Mouse (Mus musculus): ENCODE data around the gene Nrxn2.

Nrxn2 gene

DNA sequence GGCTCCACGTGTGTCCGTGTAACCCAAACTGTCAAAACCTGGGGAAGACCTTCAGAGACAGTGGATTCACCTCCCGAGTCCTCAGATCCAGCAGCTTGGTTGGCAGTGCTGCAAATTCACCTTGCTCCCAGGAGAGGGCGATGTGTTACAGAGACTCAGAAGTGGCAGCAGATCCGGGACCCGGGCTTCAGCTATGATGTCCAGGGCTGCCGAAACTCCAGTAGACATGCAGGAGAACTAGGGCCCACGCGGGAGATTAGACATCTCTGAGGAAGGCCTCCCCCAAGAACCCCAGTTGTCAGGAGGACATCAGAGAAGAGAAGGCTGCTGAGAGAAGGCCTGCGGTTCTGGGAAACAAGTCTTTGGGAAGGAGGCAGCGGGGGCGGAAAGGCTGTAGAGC is 73.6 kb downstream of the Nrxn2 start:
- DNase-seq (ENCODE audit: extremely low spot score, low read depth, low spot score), result no peak

GRCm38 (mm10) chr19:6493219-6493618 is 74.7 kb downstream of the Nrxn2 start:
- no peak for DNase-seq (ENCODE audit: extremely low spot score, low read depth, low spot score)

- DNase-seq (ENCODE audit: extremely low spot score, low read depth, low spot score), result no peak
Measured at GRCm38 (mm10) chr19:6494032-6494431, 75.5 kb downstream of the Nrxn2 start.

- DNase-seq (ENCODE audit: extremely low spot score, low read depth, low spot score), result no peak
Measured at GRCm38 (mm10) chr19:6494504-6495170, 76.1 kb downstream of the Nrxn2 start.

DNA sequence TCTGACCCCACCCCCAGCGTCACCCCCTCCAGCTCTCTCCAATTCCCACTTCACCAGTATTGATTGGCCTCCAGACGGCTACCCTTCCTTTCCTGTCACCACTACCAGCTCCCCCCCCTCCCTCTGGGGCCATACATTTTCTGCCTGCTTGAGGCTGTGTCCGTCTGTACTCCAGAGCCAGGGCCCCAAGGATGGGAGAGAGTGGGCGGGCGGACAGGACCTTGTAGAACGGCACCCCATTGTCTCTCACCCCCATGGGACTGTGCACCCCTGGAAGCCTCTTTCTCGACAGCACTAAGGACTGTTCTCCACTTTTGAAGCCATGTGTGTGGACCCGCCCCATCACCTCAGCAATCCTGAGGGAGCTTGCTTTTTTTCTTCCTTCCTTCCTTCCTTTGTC is 77.2 kb downstream of the Nrxn2 start:
- DNase-seq (ENCODE audit: extremely low spot score, low read depth, low spot score), result no peak

DNA sequence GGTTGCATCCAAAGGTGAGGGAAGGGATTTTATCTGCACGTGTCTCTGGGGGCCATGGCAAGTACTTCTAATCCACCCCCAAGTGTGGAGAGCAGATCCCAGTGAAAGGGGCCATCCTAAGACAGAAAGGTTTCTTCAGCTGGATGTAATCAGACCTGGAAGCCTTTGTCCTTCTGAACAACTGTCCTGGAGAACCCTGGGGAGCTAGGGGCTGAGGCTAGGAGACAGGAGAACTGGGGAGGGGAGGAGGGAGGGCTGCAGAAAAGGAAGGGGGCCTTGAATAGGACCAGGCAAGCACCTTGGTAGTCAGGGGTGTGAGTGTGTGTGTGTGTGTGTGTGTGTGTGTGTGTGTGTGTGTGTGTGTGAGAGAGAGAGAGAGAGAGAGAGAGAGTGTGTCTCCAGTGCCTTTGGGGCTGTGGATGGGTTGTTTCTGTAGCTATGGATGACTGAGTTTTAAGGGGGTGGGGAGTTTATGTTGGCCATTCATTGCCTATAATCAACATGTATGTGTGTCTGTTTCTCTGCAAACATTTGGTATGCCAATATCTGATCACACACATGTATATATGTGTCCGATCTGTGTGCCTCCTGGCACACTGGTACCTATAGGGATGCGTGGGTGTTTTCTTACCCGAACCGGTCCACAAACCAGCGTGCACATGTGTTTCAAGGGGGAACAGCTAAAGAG is 78.1 kb downstream of the Nrxn2 start:
- DNase-seq (ENCODE audit: extremely low spot score, low read depth, low spot score), result no peak

- DNase-seq (ENCODE audit: extremely low spot score, low read depth, low spot score), result no peak
Measured at GRCm38 (mm10) chr19:6497150-6497801, 78.7 kb downstream of the Nrxn2 start.

DNA sequence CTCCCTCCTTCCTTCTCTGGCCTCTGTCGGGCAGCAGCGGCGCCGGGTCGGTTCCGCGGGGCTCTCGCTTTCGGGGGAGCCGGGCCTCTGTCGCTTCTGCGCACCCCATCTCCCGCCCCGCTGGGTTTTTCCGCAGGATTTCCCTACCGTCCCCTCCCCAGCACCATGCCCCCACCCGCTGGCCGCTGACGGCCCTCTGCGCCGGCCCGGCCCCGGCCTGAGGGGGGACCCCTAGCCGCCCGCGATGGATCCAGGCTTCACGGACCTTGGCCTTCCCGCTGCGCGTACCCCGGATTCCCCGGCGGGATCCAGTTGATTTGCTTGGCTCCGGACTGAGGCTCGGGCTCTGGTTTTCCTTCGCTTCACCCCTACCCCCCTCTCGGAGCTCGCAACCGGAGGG is 79.3 kb downstream of the Nrxn2 start:
- no peak for DNase-seq (ENCODE audit: extremely low spot score, low read depth, low spot score)

GRCm38 (mm10) chr19:6498350-6499131 is 80.0 kb downstream of the Nrxn2 start:
- DNase-seq (ENCODE audit: extremely low spot score, low read depth, low spot score), result no peak

DNA sequence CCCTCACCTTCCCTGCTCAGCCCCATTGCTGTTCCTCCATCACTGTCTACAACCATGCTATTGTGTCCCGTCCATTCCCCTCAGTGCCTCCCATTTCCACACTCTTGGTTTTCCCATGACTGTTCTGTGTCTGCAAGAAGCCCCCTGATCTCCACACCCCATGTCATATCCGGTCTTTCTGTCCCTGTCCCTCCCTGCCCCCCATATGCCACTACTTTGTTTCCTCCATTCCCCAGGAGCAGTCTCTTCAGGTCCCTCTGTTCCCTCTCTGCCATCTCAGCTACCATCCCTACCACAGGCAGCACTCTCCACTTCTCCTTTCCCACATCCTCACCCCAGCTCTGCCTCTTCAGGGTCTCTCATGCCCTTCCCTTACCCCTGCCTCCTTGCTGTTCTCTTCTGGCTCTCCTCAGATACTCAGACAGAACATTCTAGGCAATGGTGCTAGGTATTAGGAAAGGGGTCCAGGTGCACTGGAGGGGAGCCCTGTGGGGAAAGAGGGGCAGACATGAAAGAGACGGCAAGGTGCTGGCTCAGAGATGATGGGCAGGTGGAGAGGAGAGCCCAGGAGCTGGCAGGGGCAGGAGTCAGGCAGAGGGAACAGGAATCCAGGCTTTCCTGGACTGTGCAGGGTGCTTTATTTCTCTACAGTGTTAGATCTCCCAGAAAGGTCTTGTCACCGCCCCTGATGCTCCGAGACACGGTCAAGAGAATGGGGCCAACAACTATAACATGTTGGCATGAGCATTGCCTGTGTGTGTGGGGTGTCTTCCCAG is 81.5 kb downstream of the Nrxn2 start:
- DNase-seq (ENCODE audit: extremely low spot score, low read depth, low spot score), result no peak

- no peak for DNase-seq (ENCODE audit: extremely low spot score, low read depth, low spot score)
Measured at GRCm38 (mm10) chr19:6500636-6501025, 82.1 kb downstream of the Nrxn2 start.

DNA sequence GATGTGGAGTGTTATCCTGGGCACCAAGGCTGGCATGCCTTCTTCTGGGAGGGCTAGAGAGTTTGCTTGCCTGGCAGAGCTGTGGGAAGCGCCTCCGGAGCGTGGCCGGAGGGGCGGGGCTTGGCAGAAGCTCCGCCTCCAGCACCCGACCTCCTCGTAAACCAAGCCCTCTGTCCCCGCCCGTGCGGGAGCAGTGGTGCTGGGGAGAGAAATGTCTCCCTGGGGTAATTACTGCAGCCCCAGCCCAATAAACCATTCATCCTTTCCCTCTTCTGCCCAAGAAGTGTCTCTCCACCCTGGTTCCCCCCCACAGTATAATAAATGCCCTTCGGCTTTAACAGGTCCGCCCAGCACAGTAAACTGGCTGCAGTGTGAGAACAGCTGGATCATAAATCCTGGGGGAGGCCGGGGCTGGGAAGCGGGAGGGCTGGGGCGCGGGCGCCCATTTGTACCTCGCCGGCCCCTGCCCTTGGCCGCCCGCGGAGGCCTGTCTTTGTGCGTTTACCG is 83.6 kb downstream of the Nrxn2 start:
- no peak for DNase-seq (ENCODE audit: extremely low spot score, low read depth, low spot score)

GRCm38 (mm10) chr19:6502543-6503319 is 84.2 kb downstream of the Nrxn2 start:
- DNase-seq (ENCODE audit: extremely low spot score, low read depth, low spot score), result peak; percentile 49

- no peak for DNase-seq (ENCODE audit: extremely low spot score, low read depth, low spot score)
Measured at GRCm38 (mm10) chr19:6503926-6504655, 85.6 kb downstream of the Nrxn2 start.

- no peak for DNase-seq (ENCODE audit: extremely low spot score, low read depth, low spot score)
Measured at GRCm38 (mm10) chr19:6504656-6505045, 86.1 kb downstream of the Nrxn2 start.

DNA sequence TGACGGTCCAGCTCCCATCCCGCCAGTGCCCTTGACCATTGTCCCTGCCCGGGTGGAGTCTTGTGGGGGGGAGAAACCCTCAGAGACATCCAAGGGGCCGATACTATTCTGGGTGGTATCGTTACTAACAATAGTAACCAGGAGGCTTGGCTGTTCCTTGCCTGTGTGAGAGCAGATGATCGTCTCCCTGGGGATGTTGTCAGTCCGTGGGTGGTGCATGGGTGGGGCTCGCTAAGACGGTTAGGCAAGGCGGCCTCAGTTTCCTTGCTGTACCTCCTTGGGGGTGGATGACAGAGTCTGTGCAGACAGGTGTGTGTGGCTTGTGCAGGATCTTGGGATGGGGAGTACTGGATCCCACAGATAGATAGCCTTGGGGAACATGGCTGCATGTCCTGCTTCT is 88.9 kb downstream of the Nrxn2 start:
- DNase-seq (ENCODE audit: extremely low spot score, low read depth, low spot score), result no peak

GRCm38 (mm10) chr19:6509881-6510280 is 91.3 kb downstream of the Nrxn2 start:
- DNase-seq (ENCODE audit: extremely low spot score, low read depth, low spot score), result no peak

GRCm38 (mm10) chr19:6510546-6510945 is 92.0 kb downstream of the Nrxn2 start:
- DNase-seq (ENCODE audit: extremely low spot score, low read depth, low spot score), result no peak

All from hindlimb bud, embryonic 11.5 days (tissue).